Mouse (Mus musculus): ENCODE results near the gene Arr3.

Arr3 gene

GRCm38 (mm10) chrX:100605314-100605713, at the start of gene Arr3:
Arr3 (plus strand) TSS chrX:100605497.
- no peak for DNase-seq (ENCODE audit: low read depth, low spot score)

- DNase-seq (ENCODE audit: low read depth, low spot score): no peak
These were observed 49.3 kb upstream of the Arr3 start for GRCm38 (mm10) chrX:100556026-100556425.

GRCm38 (mm10) chrX:100565696-100566095, 39.6 kb upstream of the Arr3 start:
- peak; percentile 21 for DNase-seq (ENCODE audit: low read depth, low spot score)

- no peak for DNase-seq (ENCODE audit: low read depth, low spot score)
These were observed 33.3 kb upstream of the Arr3 start, which contains the start of gene Awat1 for GRCm38 (mm10) chrX:100571951-100572350. Awat1 (plus strand) TSS chrX:100572251.

GRCm38 (mm10) chrX:100594791-100595190, 10.5 kb upstream of the Arr3 start, which contains the start of gene P2ry4:
P2ry4 (minus strand) TSS chrX:100594869.
- no peak for DNase-seq (ENCODE audit: low read depth, low spot score)

- DNase-seq (ENCODE audit: low read depth, low spot score): peak; percentile 41
These were observed 7.9 kb upstream of the Arr3 start for GRCm38 (mm10) chrX:100597439-100597838.

- peak; percentile 51 for DNase-seq (ENCODE audit: low read depth, low spot score)
These were observed 5.5 kb upstream of the Arr3 start for GRCm38 (mm10) chrX:100599755-100600154.

GRCm38 (mm10) chrX:100618488-100618887, 13.2 kb downstream of the Arr3 start:
- no peak for DNase-seq (ENCODE audit: low read depth, low spot score)

- DNase-seq (ENCODE audit: low read depth, low spot score): no peak
These were observed 16.1 kb downstream of the Arr3 start for GRCm38 (mm10) chrX:100621366-100621765.

- DNase-seq (ENCODE audit: low read depth, low spot score): no peak
These were observed 18.9 kb downstream of the Arr3 start for GRCm38 (mm10) chrX:100624242-100624641.

GRCm38 (mm10) chrX:100625146-100625545, 19.8 kb downstream of the Arr3 start:
- no peak for DNase-seq (ENCODE audit: low read depth, low spot score)

GRCm38 (mm10) chrX:100625546-100625801, 20.2 kb downstream of the Arr3 start, which contains the start of gene Kif4:
Kif4 (plus strand) TSS chrX:100625737.
- no peak for DNase-seq (ENCODE audit: low read depth, low spot score)

GRCm38 (mm10) chrX:100625802-100626793, 20.8 kb downstream of the Arr3 start, which contains the start of gene Pdzd11:
Pdzd11 (minus strand) TSS chrX:100626568.
- peak; percentile 89 for DNase-seq (ENCODE audit: low read depth, low spot score)

GRCm38 (mm10) chrX:100629076-100629475, 23.8 kb downstream of the Arr3 start:
- no peak for DNase-seq (ENCODE audit: low read depth, low spot score)

- no peak for DNase-seq (ENCODE audit: low read depth, low spot score)
These were observed 33.2 kb downstream of the Arr3 start for GRCm38 (mm10) chrX:100638477-100638876.

GRCm38 (mm10) chrX:100652848-100653247, 47.6 kb downstream of the Arr3 start:
- no peak for DNase-seq (ENCODE audit: low read depth, low spot score)

GRCm38 (mm10) chrX:100664825-100665224, 59.5 kb downstream of the Arr3 start:
- DNase-seq (ENCODE audit: low read depth, low spot score): no peak
